Mouse (Mus musculus): ENCODE measurements around the gene Camp.

DNA sequence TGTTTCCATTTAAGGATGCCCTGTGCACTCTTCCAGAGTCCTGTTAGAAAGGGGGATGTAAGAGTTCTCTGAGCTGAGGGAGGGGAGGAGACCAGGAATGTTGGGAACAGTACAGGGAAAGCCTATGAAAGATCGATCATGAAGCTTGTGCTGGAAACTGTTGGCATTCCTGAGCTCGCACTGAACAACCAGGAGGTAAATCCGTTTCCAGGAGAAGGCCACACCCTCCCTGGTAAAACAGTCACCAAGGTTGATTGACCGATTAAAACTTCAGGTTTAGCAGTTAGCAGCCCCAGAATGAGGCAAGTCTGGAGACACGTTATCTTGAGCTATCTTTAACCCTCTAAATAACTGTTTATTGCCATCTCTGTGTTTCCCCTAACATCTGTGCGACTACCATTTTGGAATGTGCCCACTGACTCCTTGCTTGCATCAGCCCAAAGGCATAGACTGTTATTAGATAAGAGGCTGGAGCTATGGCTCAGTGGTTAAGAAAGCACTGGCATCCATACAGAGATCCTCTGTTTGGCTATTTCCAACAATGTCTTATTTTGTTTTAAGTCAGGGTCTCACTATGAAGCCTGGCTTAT is 21.7 kb upstream of the Camp start:
- TF ChIP-seq CTCF (IDR thresholded peaks at IDR 0.05; ENCODE audit: extremely low read depth, insufficient read length, insufficient replicate concordance, low read depth, low read length) = no peak
- no peak for TF ChIP-seq POLR2A (IDR thresholded peaks at IDR 0.05; ENCODE audit: low read depth, low read length)

All from small intestine, adult 2 months (tissue).